ENCODE assay signal across 11 mouse cellular contexts in the genomic region with DNA sequence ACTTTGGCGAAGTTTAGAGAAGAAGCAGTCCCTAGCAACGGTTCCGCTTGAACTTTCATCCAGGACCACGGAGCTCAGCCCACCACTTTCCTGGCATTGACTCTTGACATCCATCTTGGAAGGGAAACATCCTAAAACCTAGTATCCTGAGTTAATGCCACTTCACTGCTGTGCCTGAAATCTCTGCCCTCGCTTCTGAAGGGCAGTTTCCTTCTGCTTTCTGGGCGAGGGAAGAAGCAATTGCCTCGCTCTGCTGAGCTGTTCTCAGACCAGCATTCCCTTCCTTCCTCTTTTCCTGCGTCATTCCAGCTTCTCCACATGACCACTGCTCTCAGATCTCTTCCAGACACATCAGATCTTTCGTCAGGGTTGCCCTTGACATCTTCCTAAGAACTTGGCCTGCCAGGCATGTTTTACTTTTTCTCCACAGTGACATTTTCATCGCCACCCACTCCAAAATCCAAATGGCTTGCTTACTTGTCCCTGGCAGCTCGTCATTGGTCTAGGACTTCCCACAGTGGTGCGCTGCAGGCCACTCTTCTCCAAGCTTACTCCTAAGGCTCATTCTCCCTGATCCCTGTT.
"Had no signal": no experiment of that assay in that cellular context is flagged by ENCODE, and none has a peak within 500 bp of the region (broad histone marks: within the 10 kb centered on the region; RNA-seq: fewer than 3 reads in every experiment).

No protein-coding gene starts in this region.

- H3K27me3 ChIP-seq: limb, embryonic 15.5 days; liver, embryonic 12.5 days; midbrain, embryonic 13.5 days had no signal

- H3K9ac ChIP-seq: limb, embryonic 15.5 days; liver, embryonic 12.5 days; lung, embryonic 14.5 days; midbrain, embryonic 13.5 days had no signal

- ATAC-seq: liver, embryonic 12.5 days; midbrain, embryonic 13.5 days had no signal

- H3K36me3 ChIP-seq: limb, embryonic 15.5 days; liver, embryonic 12.5 days; midbrain, embryonic 13.5 days had no signal

- DNase-seq: kidney, postnatal 14 days; lung, embryonic 14.5 days; lung, postnatal 10 days; right cerebral cortex, postnatal 25 days; thymus, adult 18-20 months; thymus, postnatal 14 days had no signal

- H3K4me2 ChIP-seq: limb, embryonic 15.5 days; liver, embryonic 12.5 days; lung, embryonic 14.5 days; midbrain, embryonic 13.5 days had no signal

- H3K27ac ChIP-seq: left cerebral cortex, adult 2 months; limb, embryonic 15.5 days; liver, embryonic 12.5 days; macrophage; midbrain, embryonic 13.5 days had no signal

- H3K4me1 ChIP-seq: limb, embryonic 15.5 days; liver, embryonic 12.5 days; midbrain, embryonic 13.5 days had no signal

- H3K4me3 ChIP-seq: left cerebral cortex, adult 2 months; limb, embryonic 15.5 days; liver, embryonic 12.5 days; midbrain, embryonic 13.5 days had no signal

- H3K9me3 ChIP-seq: limb, embryonic 15.5 days; liver, embryonic 12.5 days; midbrain, embryonic 13.5 days had no signal
